Mouse (Mus musculus) right cerebral cortex, postnatal 4 days (tissue): ENCODE results near the gene Col28a1.
A peak's percentile ranks its signal among the peaks of the same experiment; 100 is the strongest.
"Not testable (repeated sequence)": the region's sequence is repeated elsewhere in the genome, so short reads cannot be mapped to it uniquely, and the experiment has no call there.

ENCODE experiments used
- DNase-seq: peaks from one replicate; pipeline ENCODE4 v3.0.0-alpha.2; 2022

Gene Col28a1

DNA sequence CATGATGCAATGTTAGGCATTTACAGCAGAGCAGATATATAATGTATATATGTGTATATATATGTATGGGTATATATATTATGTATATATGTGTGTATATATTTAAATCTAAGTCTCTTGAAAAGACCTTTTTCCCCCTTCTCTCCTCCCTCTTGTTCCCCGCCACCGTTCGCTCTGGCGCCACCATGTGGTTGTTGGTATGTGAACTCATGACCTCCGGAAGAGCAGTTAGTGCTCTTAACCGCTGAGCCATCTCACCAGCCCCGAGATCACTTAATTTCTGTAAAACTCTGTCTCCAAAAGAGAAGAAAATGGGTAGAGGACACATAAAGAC lies 208.8 kb downstream of the Col28a1 start:
- DNase-seq: peak; percentile 56

DNA sequence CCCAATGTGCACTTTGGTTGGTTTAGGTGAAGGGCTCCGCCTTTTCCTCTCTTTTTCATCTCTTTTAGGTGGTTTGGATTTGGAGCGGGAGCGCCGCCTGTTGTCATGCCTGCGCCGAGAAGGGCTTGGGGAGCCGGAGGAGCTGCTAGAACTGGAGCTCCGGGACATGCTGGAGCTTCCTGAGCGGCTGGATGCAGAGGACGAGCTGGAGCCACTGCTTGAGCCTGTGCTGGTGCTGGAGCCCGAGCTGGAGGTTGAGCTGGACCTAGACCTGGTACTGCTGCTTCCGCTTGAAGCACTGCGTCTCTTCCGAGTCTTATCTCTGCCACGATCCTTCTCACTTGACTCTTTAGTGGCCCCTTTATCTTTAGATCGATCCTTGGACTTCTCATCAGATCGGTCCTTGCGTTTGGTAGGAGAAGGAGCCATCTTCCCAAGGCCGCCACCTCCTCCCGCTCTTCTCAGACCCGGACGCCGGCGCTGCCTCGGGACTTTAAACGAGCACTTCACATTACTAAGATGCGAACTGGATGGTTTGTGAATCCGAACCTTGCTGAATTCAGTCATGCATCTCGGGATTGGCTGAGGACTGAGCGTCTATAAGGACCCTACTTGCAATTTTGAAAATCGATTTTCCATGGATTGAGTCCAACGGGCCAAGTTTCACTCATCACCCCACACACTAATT lies 209.3 kb downstream of the Col28a1 start:
- DNase-seq: not testable (repeated sequence)

DNA sequence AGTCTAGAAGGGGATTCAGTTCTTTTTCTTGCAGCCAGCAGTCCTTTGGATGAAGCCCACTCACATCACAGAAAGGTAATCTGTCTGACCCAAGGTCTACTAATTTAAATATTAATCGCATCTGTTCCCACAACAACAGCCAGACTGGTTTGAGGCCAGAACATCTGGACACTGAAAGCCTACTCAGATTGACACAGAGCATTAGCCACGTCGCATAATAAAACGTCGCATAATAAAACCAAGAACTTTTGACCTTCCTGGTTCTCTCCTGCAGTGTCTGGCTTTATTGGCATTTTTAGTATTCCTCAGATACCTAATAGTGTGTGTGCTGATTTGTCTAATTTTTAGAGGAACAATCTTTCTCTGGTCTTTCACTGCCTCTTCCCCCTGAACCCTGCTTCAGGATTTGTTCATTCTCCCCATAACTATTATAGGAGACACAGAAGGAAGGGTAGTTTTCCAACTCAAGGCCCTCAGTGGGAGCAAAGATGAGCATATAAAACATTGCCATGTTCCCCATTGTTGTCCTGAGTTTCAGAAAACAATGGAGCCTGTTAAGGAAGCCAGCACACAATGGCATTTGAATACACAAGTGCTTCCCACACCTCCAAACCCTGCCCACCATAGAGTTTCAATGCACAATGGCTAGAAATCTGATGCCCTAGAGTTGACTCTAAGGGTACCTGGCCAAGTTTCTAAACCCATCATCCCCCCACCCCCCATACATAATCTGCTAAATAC lies 221.2 kb downstream of the Col28a1 start:
- DNase-seq: no peak

DNA sequence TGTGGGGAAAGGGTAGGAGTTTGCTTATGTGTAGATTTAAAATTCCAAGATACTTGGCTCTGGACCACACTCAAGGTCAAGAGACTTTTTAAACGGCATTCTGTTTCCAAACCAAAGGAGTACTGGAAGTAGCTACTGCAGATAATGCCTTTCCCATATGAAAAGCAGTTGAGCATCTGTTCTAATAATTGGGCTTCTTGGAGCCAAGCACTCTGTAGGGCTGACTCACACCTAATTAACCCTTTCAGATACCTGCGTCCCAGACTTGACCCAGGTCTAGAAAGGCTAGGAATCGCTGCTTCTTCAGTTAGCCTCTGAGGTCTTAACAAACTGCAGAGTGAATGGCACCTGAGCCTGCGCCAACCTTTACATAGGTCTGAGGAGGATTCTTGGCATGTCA lies 223.0 kb downstream of the Col28a1 start:
- DNase-seq: no peak

DNA sequence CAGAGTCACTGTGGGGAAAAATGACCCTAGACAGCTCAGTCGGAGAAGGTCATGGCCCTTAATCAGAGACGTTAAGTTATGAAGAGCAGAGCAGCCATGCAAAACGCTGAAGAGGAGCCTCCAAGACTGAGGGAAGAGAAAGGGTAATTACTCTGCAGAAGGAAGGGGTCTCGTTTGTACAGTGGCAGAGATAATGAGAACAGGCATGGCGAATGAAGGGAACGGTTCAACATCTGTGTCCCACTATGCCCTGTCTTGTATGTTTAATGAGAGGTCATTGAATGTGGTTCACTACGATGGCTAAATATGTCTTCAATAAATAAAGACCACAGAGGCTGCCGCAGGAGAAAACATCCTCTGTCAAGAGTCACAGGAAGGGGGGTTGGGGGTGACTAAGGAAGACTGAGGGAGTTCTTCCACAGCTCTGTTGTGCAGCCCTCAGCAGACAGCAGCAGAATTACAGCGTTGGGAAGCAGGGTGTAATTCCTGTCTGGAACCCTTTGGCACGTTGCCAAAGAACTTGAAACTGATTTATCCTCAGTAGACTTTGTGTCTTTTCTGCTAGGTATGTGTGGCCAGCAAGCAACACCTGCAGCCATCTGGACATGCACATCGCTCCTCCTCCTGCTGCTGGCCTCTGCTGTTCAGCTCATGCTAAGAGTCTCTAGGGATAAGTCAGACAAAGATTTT lies 226.4 kb downstream of the Col28a1 start:
- no peak for DNase-seq

DNA sequence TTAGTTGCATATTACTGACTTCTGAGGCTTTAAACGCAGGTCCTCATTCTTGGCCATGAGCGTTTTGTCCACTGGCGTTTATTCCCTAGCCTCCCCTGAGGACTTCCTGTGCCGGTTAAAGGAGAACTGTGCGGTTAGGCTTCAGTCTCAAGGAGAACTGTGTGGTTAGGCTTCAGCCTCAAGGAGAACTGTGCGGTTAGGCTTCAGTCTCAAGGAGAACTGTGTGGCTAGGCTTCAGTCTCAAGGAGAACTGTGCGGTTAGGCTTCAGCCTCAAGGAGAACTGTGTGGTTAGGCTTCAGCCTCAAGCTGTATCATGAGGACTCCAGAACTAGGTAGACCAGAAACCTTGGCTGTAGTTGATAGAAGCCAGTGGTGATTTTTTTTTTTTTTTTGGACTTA lies 229.7 kb downstream of the Col28a1 start:
- no peak for DNase-seq

DNA sequence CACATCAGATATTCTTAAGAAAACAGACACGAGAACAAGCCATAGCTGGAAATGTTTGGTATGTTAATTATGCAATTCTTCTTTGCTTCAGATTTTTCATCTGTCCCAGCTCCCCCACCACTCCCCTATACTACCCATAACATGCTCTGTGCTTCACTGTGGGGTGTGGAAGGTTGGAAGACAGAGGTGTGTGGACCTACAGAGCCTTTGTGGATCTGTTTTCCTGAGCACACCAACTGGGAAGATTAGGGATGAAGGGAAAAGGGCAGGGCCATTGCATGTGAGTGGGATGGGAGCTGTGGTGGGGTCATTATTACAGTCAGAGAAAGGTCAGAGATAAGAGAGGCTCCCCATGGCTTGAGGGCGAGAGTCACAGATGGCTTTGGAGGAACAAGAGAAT lies 240.2 kb downstream of the Col28a1 start:
- no peak for DNase-seq

DNA sequence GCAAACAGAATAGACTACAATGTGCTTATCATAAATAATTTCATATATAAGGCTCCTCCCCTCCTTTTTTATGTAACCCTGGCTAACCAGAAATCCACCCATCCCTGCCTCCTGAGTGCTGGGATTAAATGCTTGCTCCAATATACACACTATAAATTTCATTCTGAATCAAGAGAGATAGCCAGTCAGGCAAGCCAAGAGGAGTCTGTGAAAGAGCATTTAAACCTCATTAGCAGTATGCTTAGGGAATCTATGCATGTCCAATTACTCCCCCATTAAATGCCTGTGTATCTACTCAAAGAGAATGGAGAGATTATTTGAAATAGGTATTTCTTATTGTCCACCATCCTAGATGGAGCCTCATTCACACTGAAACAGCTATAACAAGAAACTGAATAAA lies 240.6 kb downstream of the Col28a1 start:
- DNase-seq: no peak
